Mouse (Mus musculus) limb, embryonic 15.5 days (tissue): ENCODE results near the gene Angptl8. TPM values are rescaled to one million over a fixed set of nuclear protein-coding genes. Genes with fewer than 3 reads are reported as not detected.
"Not testable (repeated sequence)": the region's sequence is repeated elsewhere in the genome, so short reads cannot be mapped to it uniquely, and the experiment has no call there.

Experiments used
- ATAC-seq: fragments of 200-750 bp; cut with Nextera tagmentation; 2 replicates; pipeline ENCODE4 v1.8.0; 2017; ENCODE audit warnings: low read depth, moderate TSS enrichment; ENCODE audit not compliant: insufficient number of reproducible peaks, low FRiP score, low TSS enrichment
- H3K27ac ChIP-seq: fragments of 300-500 bp; sonication (generic); 2 replicates; pipeline ENCODE4 v1.5.1; 2015; ENCODE audit warnings: moderate library complexity, mild to moderate bottlenecking, inconsistent platforms
- H3K27me3 ChIP-seq: fragments of 300-500 bp; sonication (generic); 2 replicates; pipeline ENCODE4 v1.6.1; 2015; ENCODE audit warnings: inconsistent platforms
- H3K36me3 ChIP-seq: fragments of 300-500 bp; sonication (generic); 2 replicates; pipeline ENCODE4 v1.6.1; 2015; ENCODE audit warnings: inconsistent platforms
- H3K4me1 ChIP-seq: fragments of 300-500 bp; sonication (generic); 2 replicates; pipeline ENCODE4 v1.6.1; 2015; ENCODE audit warnings: inconsistent platforms
- H3K4me2 ChIP-seq: fragments of 300-500 bp; sonication (generic); 2 replicates; pipeline ENCODE4 v1.6.1; 2015; ENCODE audit warnings: mild to moderate bottlenecking, inconsistent platforms
- H3K4me3 ChIP-seq: fragments of 300-500 bp; sonication (generic); 2 replicates; pipeline ENCODE4 v1.5.1; 2015; ENCODE audit warnings: mild to moderate bottlenecking, inconsistent platforms
- H3K9ac ChIP-seq: fragments of 300-500 bp; sonication (generic); 2 replicates; pipeline ENCODE4 v1.6.1; 2015; ENCODE audit warnings: inconsistent platforms
- H3K9me3 ChIP-seq: fragments of 300-500 bp; sonication (generic); 2 replicates; pipeline ENCODE4 v1.6.1; 2016; ENCODE audit warnings: inconsistent platforms
- WGBS: fragments of 180-500 bp; shearing (Covaris S2); methylation state at CpG from one replicate; pipeline ENCODE4 v1.1.7; 2015; 5-methylcytosine and 5-hydroxymethylcytosine counted together
- polyA plus RNA-seq: library from polyadenylated mRNA; unstranded; fragments of >200 nt; fragmentation: Nextera tagmentation; extraction: Ambion mirVana; gene quantifications from 2 replicates; pipeline ENCODE4 v1.2.1, GENCODE M21; 2015

Gene Angptl8
- polyA plus RNA-seq, 1 experiment from 2014 or later, result 0.64 TPM

DNA sequence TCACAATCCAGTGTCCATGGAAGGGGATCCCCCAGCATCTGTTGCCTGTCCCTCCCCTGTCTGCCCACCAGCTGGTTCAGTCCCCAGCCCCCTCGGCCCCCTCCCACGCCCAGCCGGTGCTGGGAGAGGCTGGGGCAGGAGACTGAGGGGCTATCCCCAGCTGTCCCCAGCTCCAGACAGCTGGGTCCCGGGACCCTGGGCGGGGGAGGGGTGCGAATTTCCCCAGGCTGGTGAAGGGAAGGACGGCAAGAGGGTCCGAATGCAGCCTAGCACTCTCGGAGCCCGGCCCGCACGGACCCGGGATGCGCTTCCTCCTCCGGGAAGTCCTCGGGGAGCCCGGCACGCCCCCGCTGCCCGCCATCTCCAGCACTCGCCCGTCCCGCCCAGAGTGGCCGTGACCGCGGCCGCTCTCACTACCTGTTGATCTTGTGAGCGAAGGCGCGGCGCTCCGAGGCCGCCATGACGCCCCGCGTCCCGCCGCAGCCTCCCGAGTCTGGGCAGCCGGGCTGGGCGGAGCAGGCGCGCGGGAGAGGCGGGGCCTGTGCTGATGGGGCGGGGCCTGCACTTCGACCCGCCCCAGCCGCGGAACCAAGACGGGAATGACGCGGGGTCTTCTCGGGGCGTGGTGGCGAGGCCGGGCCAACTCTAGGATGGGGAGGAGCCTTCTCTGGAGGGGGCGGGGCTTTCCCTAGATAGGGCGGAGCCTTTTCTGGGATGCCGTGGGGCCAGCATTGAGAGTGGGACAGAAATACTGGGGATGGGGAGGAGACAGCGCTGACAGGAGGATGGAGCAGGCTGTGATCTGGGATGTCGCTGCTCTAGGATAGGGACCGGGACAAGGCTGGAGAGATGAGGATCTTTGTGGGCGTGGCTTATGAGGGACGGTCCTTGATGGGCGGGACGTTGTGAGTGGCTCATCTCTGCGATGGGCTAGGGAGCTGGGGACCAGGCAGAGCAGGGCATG lies 17.1 kb downstream of the Angptl8 start, which contains the start of gene Dock6:
Dock6 (minus strand) TSS at position 508 of the 964 bp plus-strand sequence.
- H3K9me3 ChIP-seq, result no peaks in the 10 kb centered on the region
- 1% methylated on average over 66 of the region's 68 CpGs for WGBS
- H3K27ac ChIP-seq, result peak within 1 kb of the TSS; percentile 87
- peaks cover 48% of the 10 kb centered on the region for H3K4me1 ChIP-seq
- no peaks in the 10 kb centered on the region for H3K36me3 ChIP-seq
- no peaks in the 10 kb centered on the region for H3K27me3 ChIP-seq
- H3K4me2 ChIP-seq, result peak within 1 kb of the TSS; percentile 79
- peak within 1 kb of the TSS; percentile 80 for H3K9ac ChIP-seq
- ATAC-seq, result peak; percentile 90
- H3K4me3 ChIP-seq, result peak within 1 kb of the TSS; percentile 82

DNA sequence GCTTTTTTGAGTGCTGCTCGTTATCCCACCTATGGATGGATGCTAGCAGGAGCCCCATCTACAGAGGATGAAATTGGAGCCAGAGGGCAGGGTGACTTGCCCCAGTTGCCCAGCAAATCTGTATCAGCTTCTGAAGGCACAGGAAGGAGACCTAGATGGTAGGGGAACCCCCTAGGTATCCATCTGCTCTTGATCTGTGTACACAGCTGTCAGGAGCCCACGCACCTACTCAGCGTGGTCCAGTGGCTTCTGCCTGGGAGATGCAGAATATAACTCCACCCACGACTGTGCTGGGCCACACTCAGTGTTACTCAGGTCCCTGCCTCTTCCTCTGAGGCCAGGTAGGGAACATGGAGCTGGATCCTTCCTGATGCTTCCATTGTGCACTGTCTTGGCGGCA lies 18.7 kb downstream of the Angptl8 start:
- 73% methylated on average over 5 of the region's 5 CpGs for WGBS
- Histone ChIP-seq H3K27ac (0 out of 2 replicates have a peak overlapping the region, but pooled peaks have one; percentile 19), H3K9me3 (no peaks in the 10 kb centered on the region), H3K9ac (no peak overlapping the region), H3K36me3 (no peaks in the 10 kb centered on the region), H3K27me3 (no peaks in the 10 kb centered on the region), H3K4me3 (no peak overlapping the region), H3K4me1 (peaks cover 35% of the 10 kb centered on the region), H3K4me2 (no peak overlapping the region)
- ATAC-seq, result no peak

DNA sequence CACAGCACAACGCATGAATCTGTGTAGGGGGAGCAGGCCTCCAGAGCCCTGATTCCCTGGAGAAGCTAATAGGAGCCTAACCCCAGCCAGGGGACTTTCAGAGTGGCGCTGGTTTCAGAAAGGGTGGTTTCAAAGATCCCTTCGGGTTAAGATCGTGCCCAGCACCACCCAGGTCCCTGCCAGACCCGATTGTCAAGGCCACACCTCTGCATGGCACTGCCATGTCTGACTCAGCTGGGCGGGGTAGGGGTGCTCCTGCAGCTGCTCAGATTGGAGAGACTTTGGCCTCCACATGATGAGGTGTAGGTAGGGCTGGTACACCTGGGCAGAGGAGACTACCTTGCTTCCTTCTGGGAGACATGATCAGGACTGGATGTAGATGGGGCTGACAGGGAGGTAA lies 19.6 kb downstream of the Angptl8 start:
- Histone ChIP-seq H3K27ac (no peak overlapping the region), H3K9ac (no peak overlapping the region), H3K4me1 (peaks cover 31% of the 10 kb centered on the region), H3K9me3 (no peaks in the 10 kb centered on the region), H3K36me3 (no peaks in the 10 kb centered on the region), H3K27me3 (no peaks in the 10 kb centered on the region), H3K4me2 (no peak overlapping the region), H3K4me3 (no peak overlapping the region)
- no peak for ATAC-seq
- 75% methylated on average over 6 of the region's 6 CpGs for WGBS

DNA sequence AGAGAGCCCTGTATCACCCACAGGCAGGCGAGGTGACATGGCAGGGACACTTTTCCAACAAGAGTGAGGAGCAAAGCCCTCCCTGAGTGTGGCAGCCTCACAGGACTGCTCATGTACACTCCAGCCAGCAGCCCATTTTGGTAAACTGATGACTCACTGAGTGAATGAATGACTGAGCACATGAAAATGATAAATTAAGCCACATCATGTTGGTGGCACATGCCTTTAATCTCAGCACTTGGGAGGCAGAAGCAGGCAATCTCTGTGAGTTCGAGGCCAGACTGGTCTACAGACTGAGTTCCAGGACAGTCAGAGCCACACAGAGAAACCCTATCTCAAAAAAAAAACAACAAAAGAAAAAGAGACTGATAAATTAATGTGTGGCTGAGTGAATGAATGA lies 22.2 kb downstream of the Angptl8 start:
- WGBS, result 79% methylated on average over 2 of the region's 2 CpGs
- no peaks in the 10 kb centered on the region for H3K27me3 ChIP-seq
- H3K9ac ChIP-seq, result no peak overlapping the region
- H3K4me1 ChIP-seq, result peaks cover 8% of the 10 kb centered on the region
- no peak overlapping the region for H3K4me2 ChIP-seq
- no peaks in the 10 kb centered on the region for H3K36me3 ChIP-seq
- no peaks in the 10 kb centered on the region for H3K9me3 ChIP-seq
- no peak overlapping the region for H3K27ac ChIP-seq
- H3K4me3 ChIP-seq, result no peak overlapping the region
- ATAC-seq, result no peak

DNA sequence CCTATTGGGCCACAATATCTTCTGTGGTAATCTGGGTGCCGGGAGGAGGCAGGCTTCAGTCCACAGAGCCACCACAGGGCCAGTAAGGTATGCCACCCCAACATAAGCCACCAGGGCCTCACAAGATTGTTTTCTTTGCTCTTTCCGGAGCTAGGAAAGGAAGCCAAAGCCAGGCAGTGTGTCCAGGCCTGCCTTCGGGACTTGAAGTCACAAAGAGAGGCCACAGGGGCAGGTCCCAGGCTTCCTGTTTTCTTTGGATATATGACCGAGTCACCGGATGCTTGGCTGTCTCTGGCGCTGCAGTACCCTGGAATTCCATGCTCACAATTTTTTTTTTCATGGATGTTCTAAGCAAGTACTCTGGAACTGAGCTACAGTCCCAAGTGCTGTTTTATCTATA lies 22.8 kb downstream of the Angptl8 start:
- Histone ChIP-seq H3K4me1 (peaks cover 2% of the 10 kb centered on the region; the same call in 1 of the 2 replicates), H3K4me3 (no peak overlapping the region), H3K9ac (no peak overlapping the region), H3K9me3 (no peaks in the 10 kb centered on the region), H3K36me3 (no peaks in the 10 kb centered on the region), H3K27me3 (no peaks in the 10 kb centered on the region), H3K4me2 (no peak overlapping the region), H3K27ac (no peak overlapping the region)
- whole genome bisulfite sequencing, result 61% methylated on average over 6 of the region's 6 CpGs
- no peak for ATAC-seq

DNA sequence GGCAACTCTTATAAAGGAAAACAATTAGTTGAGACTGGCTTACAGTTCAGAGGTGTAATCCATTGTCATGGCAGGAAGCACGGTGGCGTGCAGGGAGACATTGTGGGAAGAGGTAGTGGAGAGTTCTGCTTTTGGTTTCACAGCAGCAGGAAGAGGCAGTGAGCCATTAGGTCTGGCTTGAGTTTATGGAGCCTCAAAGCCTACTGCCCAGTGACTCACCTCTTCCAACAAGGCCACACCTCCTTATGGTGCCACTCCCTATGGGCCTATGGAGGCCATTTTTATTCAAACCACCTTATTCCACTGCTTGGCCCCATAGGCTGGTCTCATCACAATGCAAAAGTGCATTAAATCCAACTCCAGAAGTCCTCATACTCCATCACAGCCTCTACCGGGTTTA lies 24.3 kb downstream of the Angptl8 start:
- Histone ChIP-seq H3K27me3 (no peaks in the 10 kb centered on the region), H3K36me3 (no peaks in the 10 kb centered on the region), H3K4me1 (peaks cover 2% of the 10 kb centered on the region; the same call in 1 of the 2 replicates), H3K9ac (no peak overlapping the region), H3K27ac (no peak overlapping the region), H3K4me2 (no peak overlapping the region), H3K4me3 (no peak overlapping the region), H3K9me3 (no peaks in the 10 kb centered on the region)
- WGBS, result 85% methylated on average over 3 of the region's 3 CpGs
- no peak for ATAC-seq

DNA sequence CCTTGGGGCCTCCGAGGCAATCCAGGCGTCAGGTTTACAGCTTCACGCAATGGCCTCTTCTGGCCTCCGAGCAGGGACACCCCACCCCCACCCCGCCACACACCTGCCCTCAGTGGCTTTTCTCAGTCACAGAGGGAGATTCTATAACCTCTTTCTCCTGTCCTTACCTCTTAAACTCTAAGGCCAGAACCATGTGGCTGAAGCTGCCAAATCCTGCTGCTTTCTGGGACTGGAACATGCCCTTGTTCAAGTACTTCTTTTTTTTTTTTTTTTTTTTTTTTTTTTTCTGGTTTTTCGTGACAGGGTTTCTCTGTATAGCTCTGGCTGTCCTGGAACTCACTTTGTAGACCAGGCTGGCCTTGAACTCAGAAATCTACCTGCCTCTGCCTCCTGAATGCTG lies 25.0 kb downstream of the Angptl8 start:
- H3K4me3 ChIP-seq, H3K9me3 ChIP-seq, H3K4me1 ChIP-seq, H3K27me3 ChIP-seq, H3K9ac ChIP-seq, H3K36me3 ChIP-seq, H3K27ac ChIP-seq, ATAC-seq, H3K4me2 ChIP-seq: not testable (repeated sequence)
- 37% methylated on average over 6 of the region's 6 CpGs for WGBS

DNA sequence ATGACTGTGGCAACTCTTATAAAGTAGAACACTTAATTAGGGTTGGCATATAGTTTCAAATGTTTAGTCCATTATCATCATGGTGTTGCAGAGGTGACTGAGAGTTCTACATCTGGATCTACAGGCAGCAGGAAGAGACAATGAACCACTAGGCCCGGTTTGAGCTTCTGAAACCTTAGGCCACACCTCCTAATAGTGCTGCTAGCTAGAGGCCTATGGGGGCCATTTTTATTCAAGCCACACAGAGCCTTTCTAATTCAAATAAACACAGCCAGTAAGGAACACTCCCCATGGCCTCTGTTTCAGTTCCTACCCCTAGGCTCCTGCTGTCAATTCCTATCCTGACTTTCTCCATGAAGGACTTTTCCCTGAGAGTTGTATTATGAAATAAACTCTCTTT lies 26.9 kb downstream of the Angptl8 start:
- no peak for ATAC-seq
- Histone ChIP-seq H3K27me3 (no peaks in the 10 kb centered on the region), H3K4me1 (peaks cover 12% of the 10 kb centered on the region), H3K9me3 (no peaks in the 10 kb centered on the region), H3K9ac (no peak overlapping the region), H3K4me2 (no peak overlapping the region), H3K4me3 (no peak overlapping the region), H3K36me3 (no peaks in the 10 kb centered on the region), H3K27ac (no peak overlapping the region)
- WGBS, result 69% methylated on average over 1 of the region's 1 CpGs

DNA sequence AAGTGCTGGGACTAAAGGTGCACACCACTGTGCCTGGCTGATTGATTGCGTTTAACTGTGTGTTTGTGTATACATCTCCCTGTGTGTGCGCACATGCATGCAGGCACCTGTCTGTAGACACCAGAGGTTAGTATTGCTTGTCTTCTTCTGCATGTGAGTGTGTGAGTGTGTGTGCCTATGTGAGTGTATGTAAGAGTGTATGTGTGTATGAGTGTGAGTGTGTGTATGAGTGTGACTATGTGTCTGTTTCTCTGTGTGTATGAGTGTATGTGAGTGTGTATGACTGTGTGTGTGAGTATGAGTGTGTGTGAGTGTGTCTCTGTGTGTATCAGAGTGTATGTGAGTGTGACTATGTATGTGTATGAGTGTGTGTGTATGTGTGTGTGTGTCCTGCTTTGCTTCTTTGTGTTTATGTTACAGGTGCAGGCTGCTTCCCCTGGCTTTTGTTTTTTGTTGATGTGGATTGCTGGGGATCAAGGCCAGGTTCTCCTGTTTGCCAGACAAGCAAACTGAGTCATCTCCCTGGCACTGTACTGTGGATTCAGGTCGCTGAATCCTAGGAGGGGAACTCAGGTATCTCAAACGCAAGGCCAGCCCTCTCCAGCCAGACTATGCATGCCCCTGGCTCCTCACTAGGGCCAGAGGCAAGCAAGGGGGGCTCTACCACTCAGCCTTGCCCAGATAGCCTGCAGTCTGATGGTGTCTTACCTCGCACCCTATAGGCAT lies 30.5 kb downstream of the Angptl8 start:
- no peak for ATAC-seq
- Histone ChIP-seq H3K9ac (no peak overlapping the region), H3K4me3 (no peak overlapping the region), H3K27me3 (no peaks in the 10 kb centered on the region), H3K27ac (peak overlapping the region; percentile 12; the same call in 1 of the 2 replicates), H3K36me3 (no peaks in the 10 kb centered on the region), H3K4me2 (no peak overlapping the region), H3K9me3 (no peaks in the 10 kb centered on the region), H3K4me1 (peaks cover 9% of the 10 kb centered on the region)
- 67% methylated on average over 5 of the region's 5 CpGs for WGBS

DNA sequence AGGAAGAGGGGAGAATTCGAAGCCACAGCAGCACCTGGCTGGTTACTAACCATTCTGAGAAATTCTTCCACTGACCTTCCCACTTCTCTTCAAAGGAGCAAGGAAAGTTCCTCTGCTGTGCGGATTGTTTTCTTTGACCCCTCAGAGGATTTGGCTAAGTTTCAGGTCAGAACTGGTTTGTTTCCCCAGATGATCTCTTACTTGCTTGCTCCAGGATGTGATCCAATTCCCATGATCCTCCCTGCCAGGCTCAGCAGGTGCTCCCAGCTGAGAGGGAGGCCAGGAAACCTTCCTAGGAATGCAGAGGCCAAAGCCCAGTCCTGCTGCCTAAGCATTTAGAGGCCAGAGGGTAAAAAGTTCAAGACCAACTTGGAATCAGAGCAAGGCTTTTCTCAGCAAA lies 31.3 kb downstream of the Angptl8 start:
- Histone ChIP-seq H3K9me3 (no peaks in the 10 kb centered on the region), H3K27ac (0 out of 2 replicates have a peak overlapping the region, but pooled peaks have one; percentile 12), H3K4me2 (no peak overlapping the region), H3K4me3 (no peak overlapping the region), H3K36me3 (no peaks in the 10 kb centered on the region), H3K9ac (no peak overlapping the region), H3K27me3 (no peaks in the 10 kb centered on the region), H3K4me1 (peaks cover 9% of the 10 kb centered on the region)
- WGBS, result 35% methylated on average over 2 of the region's 2 CpGs
- no peak for ATAC-seq

DNA sequence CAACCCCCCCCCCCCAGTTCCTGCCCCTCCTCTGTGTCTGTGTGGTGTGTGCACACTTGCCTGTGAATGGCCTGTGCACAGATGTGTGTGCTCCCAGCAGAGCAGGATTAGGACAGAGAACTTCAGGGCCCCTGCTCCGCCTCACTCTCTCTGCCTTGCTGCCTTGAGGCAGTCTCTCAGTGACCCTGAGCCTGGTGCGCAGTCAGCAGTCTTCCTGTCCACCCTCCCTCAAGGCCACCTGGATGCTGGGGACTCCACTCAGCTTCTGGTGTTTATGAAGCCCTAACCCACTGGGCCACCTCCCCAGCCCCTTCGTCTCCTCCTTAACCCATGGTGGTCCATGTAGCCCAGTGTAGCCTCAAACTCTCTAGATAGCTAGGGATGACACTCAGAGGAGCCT lies 32.4 kb downstream of the Angptl8 start:
- 64% methylated on average over 3 of the region's 3 CpGs for WGBS
- ATAC-seq, result no peak
- Histone ChIP-seq H3K27ac (no peak overlapping the region), H3K9me3 (no peaks in the 10 kb centered on the region), H3K27me3 (no peaks in the 10 kb centered on the region), H3K4me2 (no peak overlapping the region), H3K4me1 (peaks cover 9% of the 10 kb centered on the region), H3K9ac (no peak overlapping the region), H3K36me3 (no peaks in the 10 kb centered on the region), H3K4me3 (no peak overlapping the region)

DNA sequence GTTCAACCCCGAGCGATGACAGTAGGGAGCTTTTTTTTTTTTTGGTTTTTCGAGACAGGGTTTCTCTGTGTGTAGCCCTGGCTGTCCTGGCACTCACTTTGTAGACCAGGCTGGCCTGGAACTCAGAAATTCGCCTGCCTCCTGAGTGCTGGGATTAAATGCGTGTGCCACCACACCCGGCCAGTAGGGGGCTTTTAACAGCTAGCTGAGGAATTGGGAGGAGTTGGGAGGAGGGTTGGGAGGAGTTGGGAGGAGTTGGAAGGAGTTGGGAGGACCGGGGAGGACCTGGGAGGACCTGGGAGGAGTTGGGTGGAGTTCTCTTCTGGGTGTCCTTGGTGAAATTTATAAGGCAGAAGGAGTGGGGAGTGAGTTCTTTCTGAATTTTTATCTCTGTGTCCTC lies 34.0 kb downstream of the Angptl8 start:
- H3K4me1 ChIP-seq, H3K4me3 ChIP-seq, H3K27me3 ChIP-seq, H3K9ac ChIP-seq, ATAC-seq, H3K9me3 ChIP-seq, H3K4me2 ChIP-seq, H3K36me3 ChIP-seq, H3K27ac ChIP-seq: not testable (repeated sequence)
- WGBS, result 49% methylated on average over 7 of the region's 7 CpGs
